In genomic region chr17:8801083-8801854, GRCm38 (mm10) we compare ENCODE assay signal across 7 mouse cellular contexts.
DNase-seq lines count a peak whose midpoint lies in the region; ATAC-seq lines count a peak whose summit lies in the region.

No protein-coding gene starts in this region.

- peaks cover 28% of the 10 kb centered on the region for H3K4me1 ChIP-seq in limb, embryonic 12.5 days (replicated peaks)
- peaks cover 45% of the 10 kb centered on the region for H3K4me1 ChIP-seq in midbrain, embryonic 13.5 days (replicated peaks)
- peaks cover 5% of the 10 kb centered on the region; the same call in 1 of the 2 replicates for H3K4me1 ChIP-seq in stomach, embryonic 15.5 days

- peak overlapping the region; percentile 74 for H3K9ac ChIP-seq in limb, embryonic 12.5 days (replicated peaks)
- H3K9ac ChIP-seq in midbrain, embryonic 13.5 days (replicated peaks), result peak overlapping the region; percentile 92
- peak overlapping the region; percentile 47 for H3K9ac ChIP-seq in stomach, embryonic 15.5 days

- peak; percentile 65 for ATAC-seq in limb, embryonic 12.5 days (ENCODE audit: insufficient number of reproducible peaks, insufficient read depth, low FRiP score, low TSS enrichment, low read depth)
- peak; percentile 88 for ATAC-seq in midbrain, embryonic 13.5 days
- peak; percentile 77 for ATAC-seq in stomach, embryonic 15.5 days (ENCODE audit: insufficient read depth, low FRiP score, low read depth)

- H3K27me3 ChIP-seq in limb, embryonic 12.5 days, result peaks cover 83% of the 10 kb centered on the region
- peaks cover 54% of the 10 kb centered on the region for H3K27me3 ChIP-seq in midbrain, embryonic 13.5 days
- peaks cover 75% of the 10 kb centered on the region for H3K27me3 ChIP-seq in stomach, embryonic 15.5 days (replicated peaks)

- under 1% methylated on average over 55 of the region's 72 CpGs for WGBS in limb, embryonic 12.5 days
- 2% methylated on average over 51 of the region's 72 CpGs for WGBS in midbrain, embryonic 13.5 days
- WGBS in stomach, embryonic 15.5 days, result under 1% methylated on average over 36 of the region's 72 CpGs

- H3K27ac ChIP-seq in limb, embryonic 12.5 days, result no peak overlapping the region
- peak overlapping the region; percentile 93 for H3K27ac ChIP-seq in midbrain, embryonic 13.5 days
- peak overlapping the region; percentile 44; the same call in 1 of the 2 replicates for H3K27ac ChIP-seq in stomach, embryonic 15.5 days

- peak overlapping the region; percentile 76 for H3K4me3 ChIP-seq in limb, embryonic 12.5 days (replicated peaks)
- H3K4me3 ChIP-seq in midbrain, embryonic 13.5 days (replicated peaks), result peak overlapping the region; percentile 86
- H3K4me3 ChIP-seq in stomach, embryonic 15.5 days (replicated peaks), result peak overlapping the region; percentile 66

- peak overlapping the region; percentile 98 for H3K4me2 ChIP-seq in limb, embryonic 12.5 days
- peak overlapping the region; percentile 80 for H3K4me2 ChIP-seq in midbrain, embryonic 13.5 days (replicated peaks)
- H3K4me2 ChIP-seq in stomach, embryonic 15.5 days, result peak overlapping the region; percentile 95

- no peaks in the 10 kb centered on the region for H3K36me3 ChIP-seq in limb, embryonic 12.5 days
- no peaks in the 10 kb centered on the region for H3K36me3 ChIP-seq in midbrain, embryonic 13.5 days
- no peaks in the 10 kb centered on the region for H3K36me3 ChIP-seq in stomach, embryonic 15.5 days

- DNase-seq in adrenal gland, postnatal 25 days, result peak; percentile 83
- DNase-seq in embryo, embryonic 10.5 days (ENCODE audit: low spot score), result peak; percentile 75
- DNase-seq in heart, adult 11 months, result peak; percentile 98
- DNase-seq in kidney, adult 18-20 months, result peak; percentile 75

- H3K9me3 ChIP-seq in limb, embryonic 12.5 days, result no peaks in the 10 kb centered on the region
- no peaks in the 10 kb centered on the region for H3K9me3 ChIP-seq in midbrain, embryonic 13.5 days
- no peaks in the 10 kb centered on the region for H3K9me3 ChIP-seq in stomach, embryonic 15.5 days
